Comparison of ENCODE assay signal across 8 mouse cellular contexts in the genomic region with DNA sequence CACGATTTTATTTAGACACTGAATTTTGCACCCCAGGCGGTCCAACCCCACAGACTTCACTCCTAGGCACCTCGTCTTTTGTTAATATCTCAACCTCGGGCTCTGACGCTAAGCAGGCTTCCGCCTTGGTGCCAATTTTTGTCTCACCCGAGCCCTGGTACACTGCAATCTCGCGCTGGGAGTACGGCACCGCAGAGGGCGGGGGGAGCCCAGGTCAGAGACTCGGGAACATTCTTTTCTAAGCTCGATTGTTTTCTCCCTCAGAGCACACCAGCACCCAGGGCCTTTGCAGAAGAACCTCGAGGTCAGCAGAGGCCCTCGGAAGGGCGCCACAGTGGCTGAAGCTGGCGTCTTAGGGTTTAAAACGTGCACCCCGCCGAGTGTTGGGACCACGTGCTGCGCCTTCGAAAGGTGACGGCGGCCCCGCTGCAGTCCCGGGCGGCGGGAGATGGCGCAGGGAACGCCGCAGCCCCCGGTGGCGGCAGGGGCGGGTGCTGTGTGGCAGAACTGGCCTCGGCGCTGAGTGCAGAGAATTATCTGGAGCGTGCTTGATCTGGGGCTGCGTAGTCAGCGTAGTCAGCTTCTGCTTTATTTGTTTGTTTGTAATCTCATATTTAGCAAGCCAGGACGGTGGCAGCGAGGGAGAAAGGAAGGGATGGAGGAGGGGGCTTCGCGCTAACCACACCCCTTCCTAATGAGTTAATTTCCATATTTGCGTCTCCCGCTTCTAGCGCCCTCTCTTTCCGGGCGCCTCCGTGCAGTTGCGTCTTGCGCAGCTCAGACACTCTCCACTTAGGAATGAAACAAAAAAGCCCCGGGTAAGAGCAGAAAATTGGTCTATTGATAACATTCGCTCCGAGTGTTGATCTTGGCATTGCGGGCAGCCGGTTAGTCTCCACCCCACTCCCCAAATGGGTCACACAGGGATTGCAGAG. TPM values are rescaled to one million over a fixed set of nuclear protein-coding genes. Genes with fewer than 3 reads are reported as not detected.
DNase-seq lines count a peak whose midpoint lies in the region; ATAC-seq lines count a peak whose summit lies in the region.

No protein-coding gene starts in this region.

- H3K4me1 ChIP-seq in kidney, embryonic 16.5 days (ENCODE audit: insufficient read depth, low read length), result peaks cover 18% of the 10 kb centered on the region
- peaks cover 3% of the 10 kb centered on the region; the same call in 1 of the 2 replicates for H3K4me1 ChIP-seq in brown adipose tissue, adult 24 weeks (ENCODE audit: control insufficient read depth, insufficient read depth, insufficient read length, low read length)
- H3K4me1 ChIP-seq in heart, embryonic 15.5 days (replicated peaks), result peaks cover 14% of the 10 kb centered on the region
- peaks cover 13% of the 10 kb centered on the region for H3K4me1 ChIP-seq in lung, embryonic 16.5 days (replicated peaks; ENCODE audit: control insufficient read depth, insufficient read depth, low read length)

- H3K9me3 ChIP-seq in kidney, embryonic 16.5 days (ENCODE audit: low read length), result no peaks in the 10 kb centered on the region
- no peaks in the 10 kb centered on the region for H3K9me3 ChIP-seq in heart, embryonic 15.5 days (replicated peaks)
- H3K9me3 ChIP-seq in lung, embryonic 16.5 days (ENCODE audit: control insufficient read depth, low read length), result no peaks in the 10 kb centered on the region

- H3K9ac ChIP-seq in kidney, embryonic 16.5 days (replicated peaks; ENCODE audit: low read length), result no peak overlapping the region
- H3K9ac ChIP-seq in heart, embryonic 15.5 days, result no peak overlapping the region
- no peak overlapping the region for H3K9ac ChIP-seq in lung, embryonic 16.5 days (ENCODE audit: low read length)

- H3K36me3 ChIP-seq in kidney, embryonic 16.5 days (ENCODE audit: insufficient read depth, low read length), result no peaks in the 10 kb centered on the region
- H3K36me3 ChIP-seq in heart, embryonic 15.5 days, result no peaks in the 10 kb centered on the region
- no peaks in the 10 kb centered on the region for H3K36me3 ChIP-seq in lung, embryonic 16.5 days (ENCODE audit: control insufficient read depth, insufficient read depth, low read length)

- DNase-seq in kidney, postnatal 36 days, result no peak
- DNase-seq in thymus, postnatal 4 days, result no peak

- under 1% methylated on average over 58 of the region's 58 CpGs for WGBS in kidney, embryonic 16.5 days
- WGBS in heart, embryonic 15.5 days, result 1% methylated on average over 58 of the region's 58 CpGs
- WGBS in lung, embryonic 16.5 days, result 1% methylated on average over 58 of the region's 58 CpGs

- peak overlapping the region; percentile 50 for H3K4me2 ChIP-seq in kidney, embryonic 16.5 days (replicated peaks; ENCODE audit: low read depth, low read length)
- peak overlapping the region; percentile 53 for H3K4me2 ChIP-seq in heart, embryonic 15.5 days
- peak overlapping the region; percentile 55 for H3K4me2 ChIP-seq in lung, embryonic 16.5 days (ENCODE audit: low read depth, low read length)

- no peak overlapping the region for H3K27ac ChIP-seq in kidney, embryonic 16.5 days (ENCODE audit: low read length)
- H3K27ac ChIP-seq in brown adipose tissue, adult 24 weeks (replicated peaks; ENCODE audit: low read depth, low read length), result no peak overlapping the region
- H3K27ac ChIP-seq in heart, embryonic 15.5 days, result no peak overlapping the region
- peak overlapping the region; percentile 34 for H3K27ac ChIP-seq in lung, embryonic 16.5 days (ENCODE audit: low read length)

- 0 out of 2 replicates have a peak, but pooled peaks have one; percentile 50 for ATAC-seq in kidney, embryonic 16.5 days (ENCODE audit: low FRiP score, low TSS enrichment)
- peak; percentile 35; the same call in 1 of the 2 replicates for ATAC-seq in heart, embryonic 15.5 days (replicated peaks; ENCODE audit: insufficient number of reproducible peaks, insufficient read depth, low FRiP score, low read depth)
- peak; percentile 53 for ATAC-seq in lung, embryonic 16.5 days (ENCODE audit: low read depth)
- no peak for ATAC-seq in CD4-positive, CD25-positive, alpha-beta regulatory T cell, adult 4 months
- ATAC-seq in frontal cortex, adult (ENCODE audit: low TSS enrichment), result no peak

- peaks cover 98% of the 10 kb centered on the region for H3K27me3 ChIP-seq in kidney, embryonic 16.5 days (ENCODE audit: insufficient read depth, low read length)
- peaks cover 98% of the 10 kb centered on the region for H3K27me3 ChIP-seq in heart, embryonic 15.5 days
- peaks cover 94% of the 10 kb centered on the region for H3K27me3 ChIP-seq in lung, embryonic 16.5 days (ENCODE audit: control insufficient read depth, insufficient read depth, low read depth, low read length)

- H3K4me3 ChIP-seq in kidney, embryonic 16.5 days (ENCODE audit: low read length), result peak overlapping the region; percentile 33
- H3K4me3 ChIP-seq in brown adipose tissue, adult 24 weeks (ENCODE audit: insufficient read depth, low read depth, low read length), result peak overlapping the region; percentile 49
- peak overlapping the region; percentile 35 for H3K4me3 ChIP-seq in heart, embryonic 15.5 days
- peak overlapping the region; percentile 40 for H3K4me3 ChIP-seq in lung, embryonic 16.5 days (ENCODE audit: low read length)

RNA-seq across cellular contexts. Expression of gene Sox2, which starts 13.8 kb away (rescaled TPM):
- not detected in 2 replicates for polyA plus RNA-seq in kidney, embryonic 16.5 days (2015; fragmentation: Nextera tagmentation; extraction: Ambion mirVana)
- not detected in 2 replicates for polyA plus RNA-seq in brown adipose tissue, adult 24 weeks (2012; ENCODE audit: insufficient read depth, insufficient read length, missing spikeins)
- polyA plus RNA-seq in heart, embryonic 15.5 days (2015; fragmentation: Nextera tagmentation; extraction: Ambion mirVana), result 0.26 and 0.79 TPM in 2 replicates
- polyA plus RNA-seq in lung, embryonic 16.5 days (2015; fragmentation: Nextera tagmentation; extraction: Ambion mirVana), result 1.6 and 1.9 TPM in 2 replicates
- not detected for polyA plus RNA-seq in CD4-positive, CD25-positive, alpha-beta regulatory T cell, adult 4 months (2017; shearing (Covaris generic))

Comparison
In these comparisons a context has a peak if more than half of its experiments do, and no peak if none do; other contexts are left out.
1. ATAC-seq: peak in kidney, embryonic 16.5 days (single experiment), heart, embryonic 15.5 days (single experiment) and lung, embryonic 16.5 days (single experiment); none in CD4-positive, CD25-positive, alpha-beta regulatory T cell, adult 4 months (single experiment) and frontal cortex, adult (single experiment).
2. Peak in every context shown above with its lines, with median percentiles within 50 percentile points of each other: H3K4me2 ChIP-seq and H3K4me3 ChIP-seq.